Mouse (Mus musculus) testis, postnatal 10 days (tissue): ENCODE data around the gene Srsy.
"Not testable (repeated sequence)": the region's sequence is repeated elsewhere in the genome, so short reads cannot be mapped to it uniquely, and the experiment has no call there.

Experiments
- DNase-seq: peaks from one replicate; pipeline ENCODE4 v3.0.0; 2021; ENCODE audit warnings: low spot score

The Srsy gene

GRCm38 (mm10) chrY:17937230-17937629 lies at the start of gene Srsy:
Gene Srsy (minus strand): TSS chrY:17937330.
- not testable (repeated sequence) for DNase-seq
